Mouse (Mus musculus): Measurements from ENCODE around the gene Fut9.

- TF ChIP-seq POLR2A (IDR thresholded peaks at IDR 0.05; ENCODE audit: insufficient read depth, low read length) (no peak), CTCF (IDR thresholded peaks at IDR 0.05; ENCODE audit: low read depth, low read length) (no peak)
Measured at GRCm38 (mm10) chr4:25721576-25721975, 78.5 kb downstream of the Fut9 start.

Measured in ES-Bruce4 (cell line).